ENCODE assay signal across 16 mouse cellular contexts in the genomic region with DNA sequence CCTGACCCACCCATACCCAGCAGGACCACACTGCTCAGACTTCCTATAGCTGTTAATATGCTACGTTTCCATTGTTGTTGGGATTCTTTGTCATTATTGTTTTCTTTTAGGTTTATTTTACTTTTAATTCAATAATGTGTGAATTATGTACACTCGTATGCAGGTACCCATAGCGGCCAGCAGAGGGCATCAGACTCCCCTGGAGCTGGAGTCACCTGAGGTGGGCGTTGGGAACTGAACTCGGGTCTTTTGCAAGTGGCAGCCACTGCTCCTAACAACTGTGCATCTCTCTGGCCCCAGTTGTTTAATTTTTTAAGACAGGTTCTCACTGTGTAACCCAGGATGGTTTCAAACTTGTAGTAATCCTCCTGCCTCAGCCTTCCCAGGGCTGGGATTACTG. TPM values are rescaled to one million over a fixed set of nuclear protein-coding genes. Genes with fewer than 3 reads are reported as not detected.
DNase-seq lines count a peak whose midpoint lies in the region; ATAC-seq and TF ChIP-seq lines count a peak whose summit lies in the region.
"Had no signal": no experiment of that assay in that cellular context is flagged by ENCODE, and none has a peak within 500 bp of the region (broad histone marks: within the 10 kb centered on the region; RNA-seq: fewer than 3 reads in every experiment).

No protein-coding gene starts in this region.

- no peaks in the 10 kb centered on the region for H3K36me3 ChIP-seq in hindbrain, postnatal 0 days (ENCODE audit: insufficient read depth, low read length)
- no peaks in the 10 kb centered on the region; the same call in 1 of the 2 replicates for H3K36me3 ChIP-seq in hindbrain, embryonic 10.5 days
- no peaks in the 10 kb centered on the region for H3K36me3 ChIP-seq in ES-Bruce4 (ENCODE audit: control insufficient read depth, insufficient read depth, low read length, poor library complexity, severe bottlenecking)
- H3K36me3 ChIP-seq: embryonic facial prominence, embryonic 12.5 days; heart, embryonic 15.5 days; stomach, embryonic 15.5 days had no signal

- peaks cover 2% of the 10 kb centered on the region; the same call in 1 of the 2 replicates for H3K9me3 ChIP-seq in hindbrain, postnatal 0 days (ENCODE audit: low read length)
- 0 out of 2 replicates have a peak, but pooled peaks cover 6% of the 10 kb centered on the region for H3K9me3 ChIP-seq in hindbrain, embryonic 10.5 days
- H3K9me3 ChIP-seq in ES-Bruce4 (replicated peaks; ENCODE audit: control insufficient read depth, insufficient read depth, low read length, poor library complexity, severe bottlenecking): no peaks in the 10 kb centered on the region
- H3K9me3 ChIP-seq: heart, embryonic 15.5 days; stomach, embryonic 15.5 days had no signal

- TF ChIP-seq CTCF in hindbrain, postnatal 0 days (IDR thresholded peaks at IDR 0.05; ENCODE audit: low read depth): peak; percentile 53
- 0 out of 2 replicates have a peak, but pooled peaks have one; percentile 3 for TF ChIP-seq CTCF in lung, adult 2 months (IDR thresholded peaks at IDR 0.05; ENCODE audit: insufficient read depth, low read length)
- TF ChIP-seq CTCF in ES-Bruce4 (IDR thresholded peaks at IDR 0.05; ENCODE audit: low read depth, low read length): peak; percentile 70

- no peak for ATAC-seq in hindbrain, postnatal 0 days
- ATAC-seq in granulocyte monocyte progenitor cell, adult 5-6 weeks (replicated peaks; ENCODE audit: poor library complexity, severe bottlenecking): 0 out of 2 replicates have a peak, but pooled peaks have one; percentile 35

- no peak overlapping the region for H3K9ac ChIP-seq in hindbrain, postnatal 0 days (replicated peaks; ENCODE audit: low read length)
- H3K9ac ChIP-seq in ES-Bruce4 (ENCODE audit: low read depth, poor library complexity, severe bottlenecking): no peak overlapping the region
- H3K9ac ChIP-seq: embryonic facial prominence, embryonic 12.5 days; heart, embryonic 15.5 days; hindbrain, embryonic 14.5 days; stomach, embryonic 15.5 days had no signal

- no peak for TF ChIP-seq EP300 in ES-Bruce4 (IDR thresholded peaks at IDR 0.05; ENCODE audit: insufficient read depth, low read depth, low read length)

- no peaks in the 10 kb centered on the region for H3K27me3 ChIP-seq in hindbrain, postnatal 0 days (ENCODE audit: insufficient read depth, low read length)
- peaks cover 3% of the 10 kb centered on the region; the same call in 1 of the 2 replicates for H3K27me3 ChIP-seq in hindbrain, embryonic 10.5 days (ENCODE audit: insufficient read depth, poor library complexity, severe bottlenecking)
- no peaks in the 10 kb centered on the region for H3K27me3 ChIP-seq in ES-Bruce4 (ENCODE audit: control insufficient read depth, insufficient read depth, low read length, poor library complexity, severe bottlenecking)
- H3K27me3 ChIP-seq: embryonic facial prominence, embryonic 12.5 days; heart, embryonic 15.5 days; stomach, embryonic 15.5 days had no signal

- H3K4me2 ChIP-seq in hindbrain, postnatal 0 days (ENCODE audit: low read depth, low read length): no peak overlapping the region
- H3K4me2 ChIP-seq: embryonic facial prominence, embryonic 12.5 days; heart, embryonic 15.5 days; hindbrain, embryonic 14.5 days; midbrain, embryonic 11.5 days; stomach, embryonic 15.5 days had no signal

- no peak overlapping the region for H3K27ac ChIP-seq in hindbrain, postnatal 0 days
- H3K27ac ChIP-seq in hindbrain, embryonic 10.5 days: no peak overlapping the region
- H3K27ac ChIP-seq in ES-Bruce4 (ENCODE audit: insufficient read depth, low read length): no peak overlapping the region
- H3K27ac ChIP-seq: embryonic facial prominence, embryonic 12.5 days; heart, embryonic 15.5 days; hindbrain, embryonic 14.5 days; stomach, embryonic 15.5 days had no signal

- TF ChIP-seq POLR2A in lung, adult 2 months (IDR thresholded peaks at IDR 0.05; ENCODE audit: borderline replicate concordance, extremely low read depth, low read depth, low read length): no peak
- no peak for TF ChIP-seq POLR2A in ES-Bruce4 (IDR thresholded peaks at IDR 0.05; ENCODE audit: insufficient read depth, low read length)

- no peaks in the 10 kb centered on the region for H3K4me1 ChIP-seq in hindbrain, postnatal 0 days (ENCODE audit: insufficient read depth, low read length)
- 0 out of 2 replicates have a peak, but pooled peaks cover 4% of the 10 kb centered on the region for H3K4me1 ChIP-seq in hindbrain, embryonic 10.5 days (replicated peaks)
- no peaks in the 10 kb centered on the region for H3K4me1 ChIP-seq in lung, adult 2 months (ENCODE audit: control insufficient read depth, insufficient read depth, low read length)
- H3K4me1 ChIP-seq in ES-Bruce4 (ENCODE audit: control insufficient read depth, insufficient read depth, low read length): no peaks in the 10 kb centered on the region
- H3K4me1 ChIP-seq: embryonic facial prominence, embryonic 12.5 days; heart, embryonic 15.5 days; stomach, embryonic 15.5 days had no signal

- H3K4me3 ChIP-seq in hindbrain, postnatal 0 days (ENCODE audit: low read length): no peak overlapping the region
- H3K4me3 ChIP-seq in hindbrain, embryonic 10.5 days: no peak overlapping the region
- no peak overlapping the region for H3K4me3 ChIP-seq in lung, adult 2 months (replicated peaks; ENCODE audit: extremely low read depth, low read depth, low read length)
- no peak overlapping the region for H3K4me3 ChIP-seq in ES-Bruce4 (ENCODE audit: low read depth, low read length)
- H3K4me3 ChIP-seq: embryonic facial prominence, embryonic 12.5 days; heart, embryonic 15.5 days; stomach, embryonic 15.5 days had no signal

- DNase-seq in hindbrain, postnatal 0 days (ENCODE audit: low spot score): no peak
- no peak for DNase-seq in hindbrain, embryonic 10.5 days (ENCODE audit: low spot score)
- no peak for DNase-seq in lung, adult 2 months
- DNase-seq in lung, adult 18-20 months: no peak
- no peak for DNase-seq in heart, adult 9 months (ENCODE audit: low spot score in 2 of 2)
- DNase-seq: cerebellum, postnatal 36 days; kidney, adult 9 months; lung, postnatal 4 days; thymus, postnatal 4 days had no signal

- WGBS in hindbrain, postnatal 0 days: 76% methylated on average over 5 of the region's 5 CpGs
- WGBS in hindbrain, embryonic 10.5 days: 83% methylated on average over 5 of the region's 5 CpGs
- 74% methylated on average over 5 of the region's 5 CpGs for WGBS in lung, adult 2 months

RNA-seq across cellular contexts. Expression of gene Mab21l3, which starts 26.7 kb away (rescaled TPM):
- 0.10 and 0.72 TPM in 2 replicates for total RNA-seq in hindbrain, postnatal 0 days (2014; rRNA removed)
- polyA plus RNA-seq in hindbrain, postnatal 0 days (2015; fragmentation: Nextera tagmentation; extraction: Ambion mirVana): 0.04 and 0.09 TPM in 2 replicates
- 0.47 TPM in 2 replicates for polyA plus RNA-seq in hindbrain, embryonic 10.5 days (2016; fragmentation: Nextera tagmentation; extraction: Ambion mirVana)
- polyA plus RNA-seq in lung, adult 2 months (2012; rRNA removed): 0.19 and 0.53 TPM in 2 replicates
- polyA plus RNA-seq in ES-Bruce4 (2011; ENCODE audit: insufficient read depth, insufficient read length, low read depth, missing spikeins): 3.4 and 3.8 TPM in 2 replicates
- total RNA-seq in granulocyte monocyte progenitor cell, adult 5-6 weeks (2014; fragmentation: Nextera tagmentation): not detected in 2 replicates
- 0.05 TPM in 1 of 2 replicates, not detected in the other for total RNA-seq in granulocyte monocyte progenitor cell, adult 5-6 weeks (2017)

Comparison
In these comparisons a context has a peak if more than half of its experiments do, and no peak if none do; other contexts are left out.
1. CTCF ChIP-seq: peak in every context shown above with its lines; median percentile 70 in ES-Bruce4; 53 in hindbrain, postnatal 0 days; 3 in lung, adult 2 months.